Mouse (Mus musculus): ENCODE results near the gene Apol11b. TPM values are rescaled to one million over a fixed set of nuclear protein-coding genes. Genes with fewer than 3 reads are reported as not detected.

The Apol11b gene
- 0.67 and 1.5 TPM in 2 replicates for polyA plus RNA-seq (2012; rRNA removed)

DNA sequence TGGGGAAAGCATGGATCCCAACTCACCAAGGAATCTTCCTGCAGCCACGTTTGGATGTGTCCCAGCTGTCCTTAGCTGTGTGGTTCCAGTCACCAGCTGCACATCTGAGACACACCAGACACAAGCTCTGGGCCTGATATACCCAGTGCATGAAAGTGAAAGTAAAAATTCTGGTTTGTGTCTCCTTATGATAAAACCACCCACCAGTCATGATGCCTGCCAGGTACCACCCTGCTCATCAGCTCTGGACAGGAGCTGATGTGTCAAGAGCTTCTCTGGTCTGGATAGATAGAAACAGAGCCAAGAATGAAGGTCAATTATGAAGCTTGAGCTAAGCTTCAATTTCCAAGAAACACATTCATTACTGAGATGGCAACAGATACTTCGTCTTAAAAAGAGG lies at the start of gene Apol11b:
Gene Apol11b, minus strand, starts transcription at position 111 of the 400 bp plus-strand sequence.

DNA sequence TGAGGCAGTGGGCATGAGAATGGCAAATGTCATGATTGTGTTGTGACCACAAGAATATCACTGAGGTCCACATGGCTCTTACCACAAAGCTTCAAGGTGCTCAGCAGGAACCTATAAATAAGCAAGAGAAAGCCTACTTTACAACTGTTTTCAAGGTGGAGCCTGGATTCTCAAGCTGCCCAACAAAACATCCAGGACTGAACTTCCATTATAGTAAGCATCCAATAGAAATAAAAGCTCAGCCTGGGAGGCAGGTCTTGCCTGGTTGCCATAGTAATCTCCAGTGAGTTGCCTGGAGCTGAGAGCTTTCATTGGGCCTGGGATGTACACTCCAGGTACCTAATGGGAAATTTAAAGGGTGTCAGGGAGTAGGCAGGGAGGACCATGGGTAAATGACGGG lies 44.1 kb downstream of the Apol11b start, which contains the start of gene Gm36245:
Gene Gm36245, plus strand, starts transcription at position 301 of the 400 bp plus-strand sequence.

DNA sequence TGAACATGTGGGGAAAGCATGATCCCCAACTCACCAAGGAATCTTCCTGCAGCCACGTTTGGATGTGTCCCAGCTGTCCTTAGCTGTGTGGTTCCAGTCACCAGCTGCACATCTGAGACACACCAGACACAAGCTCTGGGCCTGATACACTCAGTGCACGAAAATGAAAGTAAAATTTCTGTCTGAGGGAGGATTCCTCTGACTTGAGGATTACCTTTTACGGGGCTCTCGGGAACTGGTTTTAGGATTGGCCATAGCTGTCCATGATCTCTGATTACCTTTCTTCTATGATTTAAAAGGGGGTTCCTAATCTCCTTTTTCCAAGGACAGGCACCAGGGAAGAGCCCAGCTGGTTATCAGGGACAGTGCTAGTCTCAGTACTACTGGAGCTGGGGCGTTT lies 47.1 kb downstream of the Apol11b start, which contains the start of gene Apol10b:
Gene Apol10b, minus strand, starts transcription at position 165 of the 400 bp plus-strand sequence.

Other genes with a start within 250 kb of the Apol11b start
- 13.9 and 21.6 TPM in 2 replicates for gene Apol7a, start 244.2 kb downstream of the Apol11b start, polyA plus RNA-seq (2012; rRNA removed)
- 0.08 and 0.26 TPM in 2 replicates for gene Apol9a, start 232.2 kb downstream of the Apol11b start, polyA plus RNA-seq (2012; rRNA removed)
- gene Apol7b, start 195.8 kb downstream of the Apol11b start, polyA plus RNA-seq (2012; rRNA removed): not detected in 2 replicates
- gene Apol10a, start 166.2 kb downstream of the Apol11b start, polyA plus RNA-seq (2012; rRNA removed): 0.01 TPM in 1 of 2 replicates, not detected in the other
- gene Apol11a, start 135.0 kb downstream of the Apol11b start, polyA plus RNA-seq (2012; rRNA removed): 0.02 and 0.04 TPM in 2 replicates
- 0.01 TPM in 1 of 2 replicates, not detected in the other for gene Apol7c, start 110.0 kb downstream of the Apol11b start, polyA plus RNA-seq (2012; rRNA removed)
- gene 1700025B11Rik, start 81.4 kb downstream of the Apol11b start, polyA plus RNA-seq (2012; rRNA removed): not detected in 2 replicates
- 0.02 and 0.04 TPM in 2 replicates for gene Apol10b, start 47.2 kb downstream of the Apol11b start, polyA plus RNA-seq (2012; rRNA removed)
- not detected in 2 replicates for gene Gm36245, start 44.0 kb downstream of the Apol11b start, polyA plus RNA-seq (2012; rRNA removed)
- gene Apol7e, start 55.6 kb upstream of the Apol11b start, polyA plus RNA-seq (2012; rRNA removed): 0.02 and 0.13 TPM in 2 replicates
- gene Apol9b, start 85.8 kb upstream of the Apol11b start, polyA plus RNA-seq (2012; rRNA removed): 0.35 and 0.71 TPM in 2 replicates
- 15.0 and 16.3 TPM in 2 replicates for gene Apol8, start 113.7 kb upstream of the Apol11b start, polyA plus RNA-seq (2012; rRNA removed)
- gene Myh9, start 198.9 kb upstream of the Apol11b start, polyA plus RNA-seq (2012; rRNA removed): 24.4 and 30.7 TPM in 2 replicates

Data from liver, embryonic 18 days (tissue).